Mouse (Mus musculus) kidney, embryonic 14.5 days (tissue): ENCODE results near the gene Ssc4d. TPM values are rescaled to one million over a fixed set of nuclear protein-coding genes. Genes with fewer than 3 reads are reported as not detected.

ENCODE experiments used
- ATAC-seq: fragments of 200-750 bp; cut with Nextera tagmentation; 2 replicates; pipeline ENCODE4 v1.8.0; 2017; ENCODE audit warnings: moderate number of reproducible peaks, mild to moderate bottlenecking, moderate TSS enrichment, moderate library complexity; ENCODE audit not compliant: low FRiP score, low TSS enrichment
- H3K27ac ChIP-seq: fragments of 300-500 bp; sonication (generic); 2 replicates; pipeline ENCODE4 v1.5.1; 2014; ENCODE audit warnings: low read depth, mild to moderate bottlenecking, low read length, moderate library complexity, mixed read lengths
- H3K27me3 ChIP-seq: fragments of 300-500 bp; sonication (generic); 2 replicates; pipeline ENCODE4 v1.6.1; 2014; ENCODE audit warnings: mild to moderate bottlenecking, low read length; ENCODE audit not compliant: control insufficient read depth, insufficient read depth
- H3K36me3 ChIP-seq: fragments of 300-500 bp; sonication (generic); 2 replicates; pipeline ENCODE4 v1.6.1; 2014; ENCODE audit warnings: low read length, mixed read lengths; ENCODE audit not compliant: control insufficient read depth, insufficient read depth
- H3K4me1 ChIP-seq: fragments of 300-500 bp; sonication (generic); 2 replicates; pipeline ENCODE4 v1.6.1; 2014; ENCODE audit warnings: low read length, mixed read lengths; ENCODE audit not compliant: control insufficient read depth, insufficient read depth
- H3K4me2 ChIP-seq: fragments of 300-500 bp; sonication (generic); replicated peaks from 2 replicates; pipeline ENCODE4 v1.6.1; 2014; ENCODE audit warnings: low read depth, mild to moderate bottlenecking, low read length
- H3K4me3 ChIP-seq: fragments of 300-500 bp; sonication (generic); 2 replicates; pipeline ENCODE4 v1.5.1; 2014; ENCODE audit warnings: mild to moderate bottlenecking, low read length
- H3K9ac ChIP-seq: fragments of 300-500 bp; sonication (generic); 2 replicates; pipeline ENCODE4 v1.6.1; 2014; ENCODE audit warnings: low read depth, mild to moderate bottlenecking, low read length, moderate library complexity
- H3K9me3 ChIP-seq: fragments of 300-500 bp; sonication (generic); 2 replicates; pipeline ENCODE4 v1.6.1; 2016; ENCODE audit warnings: low read length; ENCODE audit not compliant: control insufficient read depth
- WGBS: fragments of 180-500 bp; shearing (Covaris S2); extraction: QIAGEN DNeasy Blood & Tissue Kit; methylation state at CpG from one replicate; pipeline ENCODE4 v1.1.7; 2014; 5-methylcytosine and 5-hydroxymethylcytosine counted together
- polyA plus RNA-seq: library from polyadenylated mRNA; unstranded; fragments of >200 nt; fragmentation: Nextera tagmentation; extraction: Ambion mirVana; gene quantifications from 2 replicates; pipeline ENCODE4 v1.2.1, GENCODE M21; 2014

The Ssc4d gene
- polyA plus RNA-seq, 1 experiment from 2014 or later = 10.2 TPM

- Histone ChIP-seq H3K4me1 (0 out of 2 replicates have a peak, but pooled peaks cover 6% of the 10 kb centered on the region), H3K27me3 (no peaks in the 10 kb centered on the region), H3K36me3 (peaks cover 67% of the 10 kb centered on the region), H3K27ac (no peak overlapping the region), H3K9ac (no peak overlapping the region), H3K4me2 (no peak overlapping the region), H3K9me3 (no peaks in the 10 kb centered on the region), H3K4me3 (no peak overlapping the region)
- 81% methylated on average over 5 of the region's 5 CpGs for WGBS
- ATAC-seq = no peak
Observed at GRCm38 (mm10) chr5:135913201-135913600, 61.1 kb downstream of the Ssc4d start.

- no peak for ATAC-seq
- 87% methylated on average over 11 of the region's 11 CpGs for WGBS
- H3K9ac ChIP-seq = no peak overlapping the region
Observed at GRCm38 (mm10) chr5:135911633-135912220, 62.6 kb downstream of the Ssc4d start.

GRCm38 (mm10) chr5:135910813-135911212 is 63.5 kb downstream of the Ssc4d start:
- Histone ChIP-seq H3K9me3 (no peaks in the 10 kb centered on the region), H3K4me1 (0 out of 2 replicates have a peak, but pooled peaks cover 6% of the 10 kb centered on the region), H3K4me2 (no peak overlapping the region), H3K9ac (no peak overlapping the region), H3K4me3 (no peak overlapping the region), H3K27ac (no peak overlapping the region), H3K27me3 (no peaks in the 10 kb centered on the region), H3K36me3 (peaks cover 65% of the 10 kb centered on the region)
- 95% methylated on average over 25 of the region's 25 CpGs for WGBS
- no peak for ATAC-seq

More at GRCm38 (mm10) chr5:135911633-135912220, 62.6 kb downstream of the Ssc4d start:
- H3K4me2 ChIP-seq = no peak overlapping the region
- no peaks in the 10 kb centered on the region for H3K9me3 ChIP-seq
- no peaks in the 10 kb centered on the region for H3K27me3 ChIP-seq
- no peak overlapping the region for H3K4me3 ChIP-seq
- no peak overlapping the region for H3K27ac ChIP-seq
- H3K4me1 ChIP-seq = 0 out of 2 replicates have a peak, but pooled peaks cover 6% of the 10 kb centered on the region
- peaks cover 67% of the 10 kb centered on the region for H3K36me3 ChIP-seq

Other genes starting within 250 kb of the Ssc4d start
- gene Tmem120a, start 230.1 kb downstream of the Ssc4d start, polyA plus RNA-seq = 64.7 and 65.1 TPM in 2 replicates
- 0.19 and 0.72 TPM in 2 replicates for gene Styxl1, start 196.1 kb downstream of the Ssc4d start, polyA plus RNA-seq
- 429 and 590 TPM in 2 replicates for gene Mdh2, start 196.1 kb downstream of the Ssc4d start, polyA plus RNA-seq
- gene Srrm3, start 167.6 kb downstream of the Ssc4d start, polyA plus RNA-seq = 0.09 and 0.11 TPM in 2 replicates
- 32.4 and 36.9 TPM in 2 replicates for gene Hspb1, start 86.6 kb downstream of the Ssc4d start, polyA plus RNA-seq
- 90.2 and 105 TPM in 2 replicates for gene Ywhag, start 39.9 kb downstream of the Ssc4d start, polyA plus RNA-seq
- 0.29 TPM in 1 of 2 replicates, not detected in the other for gene Zp3, start 5.6 kb upstream of the Ssc4d start, polyA plus RNA-seq
- 24.0 and 26.6 TPM in 2 replicates for gene Dtx2, start 20.3 kb upstream of the Ssc4d start, polyA plus RNA-seq
- gene Upk3b, start 64.0 kb upstream of the Ssc4d start, polyA plus RNA-seq = 0.85 and 0.99 TPM in 2 replicates
- 1.3 and 2.2 TPM in 2 replicates for gene Upk3bl, start 80.0 kb upstream of the Ssc4d start, polyA plus RNA-seq
- gene Rasa4, start 109.4 kb upstream of the Ssc4d start, polyA plus RNA-seq = 13.5 and 17.5 TPM in 2 replicates
- gene Polr2j, start 142.1 kb upstream of the Ssc4d start, polyA plus RNA-seq = 270 and 326 TPM in 2 replicates
- 32.2 and 40.0 TPM in 2 replicates for gene Lrwd1, start 161.5 kb upstream of the Ssc4d start, polyA plus RNA-seq
- gene Alkbh4, start 161.6 kb upstream of the Ssc4d start, polyA plus RNA-seq = 12.5 and 16.0 TPM in 2 replicates
- 5.6 and 6.6 TPM in 2 replicates for gene Orai2, start 196.2 kb upstream of the Ssc4d start, polyA plus RNA-seq
- 57.5 and 64.5 TPM in 2 replicates for gene Prkrip1, start 224.4 kb upstream of the Ssc4d start, polyA plus RNA-seq